Mouse (Mus musculus): ENCODE measurements around the gene Brsk1.

GRCm38 (mm10) chr7:4684203-4684602 is 6.2 kb upstream of the Brsk1 start:
- TF ChIP-seq POLR2A (IDR thresholded peaks at IDR 0.05; ENCODE audit: borderline replicate concordance, extremely low read depth, low read depth, low read length) (no peak), CTCF (IDR thresholded peaks at IDR 0.05; ENCODE audit: insufficient read depth, low read length) (no peak)

All from lung, adult 2 months (tissue).